Mouse (Mus musculus) large intestine, adult 2 months (tissue): Measurements from ENCODE around the gene Fam81a. TPM values are rescaled to one million over a fixed set of nuclear protein-coding genes. Genes with fewer than 3 reads are reported as not detected.

ENCODE experiments used
- DNase-seq: peaks from one replicate; pipeline ENCODE4 v3.0.0-alpha.2; 2012; ENCODE audit warnings: low read depth, low spot score
- WGBS: fragments of 180-500 bp; shearing (Covaris S2); methylation state at CpG from one replicate; pipeline ENCODE4 v1.1.7; 2018; 5-methylcytosine and 5-hydroxymethylcytosine counted together
- polyA plus RNA-seq: library from polyadenylated mRNA; depleted of rRNA; stranded (reverse); fragments of >200 nt; gene quantifications from 2 replicates; pipeline ENCODE4 v1.2.3, GENCODE M21; 2012

The Fam81a gene
- polyA plus RNA-seq, 1 experiment: 0.07 TPM

DNA sequence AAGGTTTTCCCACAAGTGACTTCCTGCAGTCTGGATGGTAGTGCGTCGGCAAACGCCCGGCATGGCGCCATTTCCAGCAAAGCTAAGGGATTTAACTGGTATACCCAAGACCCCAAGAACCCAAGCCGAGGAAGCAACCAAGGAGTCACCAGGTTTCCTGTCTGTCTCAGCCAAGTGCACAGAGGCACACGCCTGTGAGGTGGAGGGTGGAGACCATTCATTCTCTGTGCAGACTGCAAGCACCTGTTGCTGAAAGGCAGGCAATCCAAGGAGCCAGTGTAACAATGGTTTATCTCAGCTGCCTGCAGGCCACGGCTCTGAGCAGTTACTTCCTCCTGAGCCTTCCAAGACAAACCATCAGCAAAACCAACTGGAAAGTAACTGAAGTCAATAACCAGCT lies 70.0 kb downstream of the Fam81a start:
- no peak for DNase-seq
- WGBS: 40% methylated on average over 8 of the region's 8 CpGs

- WGBS: 15% methylated on average over 8 of the region's 8 CpGs
- DNase-seq: no peak
Measured at GRCm38 (mm10) chr9:70069961-70070435, 72.4 kb downstream of the Fam81a start.

GRCm38 (mm10) chr9:70067497-70067896 lies 74.9 kb downstream of the Fam81a start:
- WGBS: 35% methylated on average over 3 of the region's 3 CpGs
- no peak for DNase-seq

GRCm38 (mm10) chr9:70062012-70062411 lies 80.3 kb downstream of the Fam81a start:
- DNase-seq: no peak
- WGBS: 17% methylated on average over 3 of the region's 3 CpGs

DNA sequence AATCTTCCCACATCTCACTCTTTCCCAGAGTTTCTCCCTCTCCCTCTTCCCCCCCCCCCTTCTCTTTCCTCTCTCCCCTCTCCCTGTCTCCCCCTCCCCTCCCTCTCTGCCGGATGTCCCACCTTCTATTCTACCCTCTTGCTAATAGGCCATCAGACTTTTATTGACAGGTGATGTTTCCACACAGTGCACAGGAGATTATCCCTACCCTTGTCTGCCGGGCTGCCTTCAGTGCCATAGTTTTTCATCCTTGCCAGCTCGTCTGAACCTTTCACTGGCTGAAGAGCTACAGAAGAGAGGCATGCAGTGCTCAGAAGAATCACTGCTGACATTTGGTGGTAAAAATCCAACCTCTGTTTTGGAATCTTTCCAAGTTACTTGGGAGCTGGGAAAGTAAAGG lies 88.9 kb downstream of the Fam81a start:
- whole genome bisulfite sequencing: 28% methylated on average over 3 of the region's 3 CpGs
- DNase-seq: no peak

- 32% methylated on average over 3 of the region's 3 CpGs for WGBS
- DNase-seq: no peak
Measured at GRCm38 (mm10) chr9:70052730-70053129, 89.6 kb downstream of the Fam81a start.

- WGBS: 26% methylated on average over 8 of the region's 8 CpGs
- DNase-seq: no peak
Measured at GRCm38 (mm10) chr9:70049839-70050238, 92.5 kb downstream of the Fam81a start.

- WGBS: 46% methylated on average over 3 of the region's 3 CpGs
- DNase-seq: no peak
Measured at GRCm38 (mm10) chr9:70049416-70049783, 93.0 kb downstream of the Fam81a start.

DNA sequence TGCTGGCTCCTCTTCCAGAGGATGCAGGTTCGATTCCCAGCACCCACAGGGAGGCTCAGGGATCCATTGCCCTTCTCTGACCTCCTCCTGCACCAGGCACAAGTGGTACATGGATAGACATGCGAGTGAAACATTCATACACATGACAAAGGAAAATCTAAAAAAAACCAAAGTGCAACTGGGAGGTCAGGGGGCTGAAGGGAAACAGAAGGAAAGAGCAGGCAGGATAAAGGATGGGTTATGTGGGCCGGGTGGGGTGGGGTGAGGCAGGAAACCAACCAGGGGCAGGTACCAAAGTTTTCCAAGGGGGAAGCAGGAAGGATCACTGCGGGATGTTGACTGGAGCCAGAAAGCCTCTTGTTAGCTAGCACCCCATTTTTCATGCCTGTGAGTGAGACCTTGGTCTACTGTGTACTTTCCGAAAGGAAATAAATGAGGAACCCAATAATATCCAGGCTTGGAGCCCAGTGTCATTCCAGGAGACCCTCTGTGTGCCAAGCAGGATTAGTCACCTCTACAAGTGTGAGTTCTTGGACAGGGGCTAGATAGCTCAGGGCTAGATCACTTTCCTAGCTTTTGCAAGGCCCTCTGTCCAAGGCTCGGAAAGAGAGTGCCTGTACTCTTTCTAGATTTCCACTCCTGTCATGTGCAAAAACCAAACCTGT lies 93.5 kb downstream of the Fam81a start:
- WGBS: 24% methylated on average over 6 of the region's 6 CpGs
- no peak for DNase-seq

DNA sequence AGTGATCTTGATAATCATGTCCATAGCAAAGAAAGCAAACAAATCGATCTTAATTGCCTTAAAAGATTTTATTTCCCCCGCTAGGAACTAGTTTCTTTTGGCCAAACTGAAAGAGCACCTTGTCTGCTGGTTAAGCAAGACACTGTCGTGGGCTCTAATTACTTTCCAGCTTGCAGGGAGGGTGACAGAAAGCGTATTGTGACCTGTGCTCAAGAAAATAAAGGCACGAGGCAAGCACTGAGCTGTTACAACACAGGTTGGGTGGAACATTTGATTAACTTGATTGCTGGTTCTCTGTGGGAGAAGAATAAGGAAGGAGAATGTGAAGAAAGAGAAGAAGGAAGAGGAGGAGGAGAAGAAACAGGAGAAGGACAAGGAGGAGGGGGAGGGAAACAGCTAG lies 94.1 kb downstream of the Fam81a start:
- whole genome bisulfite sequencing: 36% methylated on average over 5 of the region's 5 CpGs
- DNase-seq: no peak

- no peak for DNase-seq
- WGBS: 31% methylated on average over 3 of the region's 3 CpGs
Measured at GRCm38 (mm10) chr9:70047839-70048238, 94.5 kb downstream of the Fam81a start.

- WGBS: 33% methylated on average over 6 of the region's 6 CpGs
- DNase-seq: no peak
Measured at GRCm38 (mm10) chr9:70046255-70046654, 96.1 kb downstream of the Fam81a start.

- no peak for DNase-seq
- WGBS: 36% methylated on average over 2 of the region's 2 CpGs
Measured at GRCm38 (mm10) chr9:70044865-70045264, 97.5 kb downstream of the Fam81a start.

GRCm38 (mm10) chr9:70042935-70043334 lies 99.4 kb downstream of the Fam81a start:
- WGBS: 68% methylated on average over 1 of the region's 1 CpGs
- DNase-seq: no peak

GRCm38 (mm10) chr9:70042137-70042536 lies 100.2 kb downstream of the Fam81a start:
- DNase-seq: no peak
- 81% methylated on average over 4 of the region's 4 CpGs for WGBS

GRCm38 (mm10) chr9:70040570-70040969 lies 101.8 kb downstream of the Fam81a start:
- DNase-seq: no peak
- WGBS: 67% methylated on average over 11 of the region's 11 CpGs

- no peak for DNase-seq
- WGBS: 26% methylated on average over 6 of the region's 6 CpGs
Measured at GRCm38 (mm10) chr9:70039597-70040385, 102.6 kb downstream of the Fam81a start.
